ENCODE assay signal across 8 mouse cellular contexts in genomic region chr2:61533131-61533530, GRCm38 (mm10). TPM values are rescaled to one million over a fixed set of nuclear protein-coding genes. Genes with fewer than 3 reads are reported as not detected.
A peak's percentile ranks its signal among the peaks of the same experiment; 100 is the strongest.
DNase-seq lines count a peak whose midpoint lies in the region; ATAC-seq and TF ChIP-seq lines count a peak whose summit lies in the region.

No protein-coding gene starts in this region.

- ATAC-seq in erythroblast, adult 5-6 weeks (replicated peaks; ENCODE audit: low FRiP score, poor library complexity, severe bottlenecking) = no peak
- no peak for ATAC-seq in intestine, embryonic 16.5 days

- H3K27ac ChIP-seq in embryonic fibroblast, embryonic 13.5 days (ENCODE audit: insufficient read depth, low read length) = peak overlapping the region; percentile 81
- no peak overlapping the region for H3K27ac ChIP-seq in intestine, embryonic 16.5 days (ENCODE audit: low read length)

- no peak overlapping the region for H3K4me3 ChIP-seq in embryonic fibroblast, embryonic 13.5 days (ENCODE audit: insufficient read depth, low read length)
- H3K4me3 ChIP-seq in intestine, embryonic 16.5 days (ENCODE audit: low read length) = no peak overlapping the region

- H3K9ac ChIP-seq in intestine, embryonic 16.5 days (ENCODE audit: low read depth, low read length) = no peak overlapping the region

- WGBS in intestine, embryonic 16.5 days = 78% methylated on average over 2 of the region's 2 CpGs

- H3K4me1 ChIP-seq in embryonic fibroblast, embryonic 13.5 days (ENCODE audit: control insufficient read depth, insufficient read depth, low read length) = peaks cover 3% of the 10 kb centered on the region; the same call in 1 of the 2 replicates
- H3K4me1 ChIP-seq in intestine, embryonic 16.5 days (ENCODE audit: control insufficient read depth, insufficient read depth, low read length) = no peaks in the 10 kb centered on the region

- no peak overlapping the region for H3K4me2 ChIP-seq in intestine, embryonic 16.5 days (ENCODE audit: low read depth, low read length)

- no peak for TF ChIP-seq POLR2A in embryonic fibroblast, embryonic 13.5 days (IDR thresholded peaks at IDR 0.05; ENCODE audit: low read depth, low read length)

- no peaks in the 10 kb centered on the region for H3K9me3 ChIP-seq in intestine, embryonic 16.5 days (ENCODE audit: control insufficient read depth, low read length)

- peak; percentile 87 for DNase-seq in Muller cell, postnatal 12 days (ENCODE audit: inconsistent ontology term)
- peak; percentile 99 for DNase-seq in adipocyte (ENCODE audit: low spot score)
- DNase-seq in heart, postnatal 36 days = peak; percentile 52 to 60
- peak; percentile 30 to 39 for DNase-seq in left cerebral cortex, postnatal 14 days (ENCODE audit: low spot score in 2 of 2)
- DNase-seq in urinary bladder, adult 2 months (ENCODE audit: low spot score) = peak; percentile 20

- no peak for TF ChIP-seq CTCF in embryonic fibroblast, embryonic 13.5 days (IDR thresholded peaks at IDR 0.05; ENCODE audit: borderline replicate concordance, insufficient read depth, low read length)

- intact Hi-C loops in heart, postnatal 36 days (cut with DNase I) = no loop called here
- intact Hi-C loops in left cerebral cortex, postnatal 14 days (cut with DNase I) = no loop called here

- no peaks in the 10 kb centered on the region for H3K36me3 ChIP-seq in intestine, embryonic 16.5 days (ENCODE audit: control insufficient read depth, insufficient read depth, low read length)

- no peaks in the 10 kb centered on the region for H3K27me3 ChIP-seq in intestine, embryonic 16.5 days (replicated peaks; ENCODE audit: control insufficient read depth, insufficient read depth, low read length)

RNA-seq across cellular contexts. Expression of gene Tank, which starts 45.3 kb away (rescaled TPM):
- polyA plus RNA-seq in embryonic fibroblast, embryonic 13.5 days (2011; ENCODE audit: insufficient read length, low read depth, missing spikeins) = 54.7 and 55.5 TPM in 2 replicates
- 10 to 100 TPM; 16.8 to 22.2 TPM for total RNA-seq in heart, postnatal 36 days (2021)
- 10 to 100 TPM; 26.3 to 27.1 TPM for total RNA-seq in left cerebral cortex, postnatal 14 days (2021)
- polyA plus RNA-seq in urinary bladder, adult 2 months (2012; rRNA removed) = 30.7 and 40.8 TPM in 2 replicates
- total RNA-seq in erythroblast, adult 5-6 weeks (2015; ENCODE audit: low replicate concordance) = 88.4 and 102 TPM in 2 replicates
- total RNA-seq in erythroblast, adult 5-6 weeks (2017; ENCODE audit: low replicate concordance) = 65.1 and 67.1 TPM in 2 replicates
- polyA plus RNA-seq in intestine, embryonic 16.5 days (2015; fragmentation: Nextera tagmentation; extraction: Ambion mirVana) = 23.9 and 24.5 TPM in 2 replicates

Comparison
In these comparisons a context has a peak if more than half of its experiments do, and no peak if none do; other contexts are left out.
1. DNase-seq: peak in every context shown above with its lines; median percentile 99 in adipocyte; 87 in Muller cell, postnatal 12 days; 56 in heart, postnatal 36 days; 34 in left cerebral cortex, postnatal 14 days; 20 in urinary bladder, adult 2 months.